ENCODE assay signal across 8 mouse cellular contexts in genomic region chr11:8983237-8983861, GRCm38 (mm10). TPM values are rescaled to one million over a fixed set of nuclear protein-coding genes. Genes with fewer than 3 reads are reported as not detected.
DNase-seq lines count a peak whose midpoint lies in the region; ATAC-seq and TF ChIP-seq lines count a peak whose summit lies in the region.

No protein-coding gene starts in this region.

- no peak overlapping the region for H3K4me2 ChIP-seq in embryonic facial prominence, embryonic 14.5 days (ENCODE audit: low read depth, low read length)
- no peak overlapping the region for H3K4me2 ChIP-seq in hindbrain, embryonic 11.5 days (replicated peaks; ENCODE audit: low read depth, low read length)

- H3K4me3 ChIP-seq in bone marrow, adult 2 months (replicated peaks; ENCODE audit: control insufficient read depth, low read depth, low read length) = no peak overlapping the region
- H3K4me3 ChIP-seq in embryonic facial prominence, embryonic 14.5 days (ENCODE audit: low read depth, low read length) = no peak overlapping the region
- H3K4me3 ChIP-seq in hindbrain, embryonic 11.5 days (ENCODE audit: low read depth, low read length) = no peak overlapping the region

- H3K9me3 ChIP-seq in embryonic facial prominence, embryonic 14.5 days (ENCODE audit: control insufficient read depth, low read length) = no peaks in the 10 kb centered on the region
- H3K9me3 ChIP-seq in hindbrain, embryonic 11.5 days (ENCODE audit: control insufficient read depth, low read length) = no peaks in the 10 kb centered on the region

- no peak overlapping the region for H3K9ac ChIP-seq in embryonic facial prominence, embryonic 14.5 days (ENCODE audit: low read depth, low read length)
- H3K9ac ChIP-seq in hindbrain, embryonic 11.5 days (ENCODE audit: low read depth, low read length) = no peak overlapping the region

- no peaks in the 10 kb centered on the region for H3K27me3 ChIP-seq in embryonic facial prominence, embryonic 14.5 days (replicated peaks; ENCODE audit: control insufficient read depth, insufficient read depth, low read length)
- H3K27me3 ChIP-seq in hindbrain, embryonic 11.5 days (ENCODE audit: control insufficient read depth, insufficient read depth, low read length) = no peaks in the 10 kb centered on the region; the same call in 1 of the 2 replicates

- H3K27ac ChIP-seq in bone marrow, adult 2 months (ENCODE audit: control insufficient read depth, insufficient read depth, low read depth, low read length, poor library complexity) = no peak overlapping the region
- no peak overlapping the region for H3K27ac ChIP-seq in embryonic facial prominence, embryonic 14.5 days (replicated peaks; ENCODE audit: low read depth, low read length)
- no peak overlapping the region for H3K27ac ChIP-seq in hindbrain, embryonic 11.5 days (ENCODE audit: low read depth, low read length)

- no peak for TF ChIP-seq POLR2A in bone marrow, adult 2 months (IDR thresholded peaks at IDR 0.05; ENCODE audit: borderline replicate concordance, control insufficient read depth, low read depth, low read length)

- no peaks in the 10 kb centered on the region; the same call in 1 of the 2 replicates for H3K4me1 ChIP-seq in bone marrow, adult 2 months (ENCODE audit: control insufficient read depth, insufficient read depth, low read length)
- H3K4me1 ChIP-seq in embryonic facial prominence, embryonic 14.5 days (ENCODE audit: control insufficient read depth, insufficient read depth, low read length) = no peaks in the 10 kb centered on the region; the same call in 1 of the 2 replicates
- no peaks in the 10 kb centered on the region for H3K4me1 ChIP-seq in hindbrain, embryonic 11.5 days (replicated peaks; ENCODE audit: control insufficient read depth, insufficient read depth, low read length)

- H3K36me3 ChIP-seq in embryonic facial prominence, embryonic 14.5 days (ENCODE audit: control insufficient read depth, insufficient read depth, low read length) = no peaks in the 10 kb centered on the region
- H3K36me3 ChIP-seq in hindbrain, embryonic 11.5 days (ENCODE audit: control insufficient read depth, insufficient read depth, low read length) = no peaks in the 10 kb centered on the region

- peak; percentile 66 for TF ChIP-seq CTCF in bone marrow, adult 2 months (IDR thresholded peaks at IDR 0.05; ENCODE audit: control insufficient read depth, insufficient read depth, low read length)

- 40% methylated on average over 6 of the region's 6 CpGs for WGBS in bone marrow, adult 2 months
- WGBS in embryonic facial prominence, embryonic 14.5 days = 42% methylated on average over 6 of the region's 6 CpGs
- 39% methylated on average over 6 of the region's 6 CpGs for WGBS in hindbrain, embryonic 11.5 days

- ATAC-seq in embryonic facial prominence, embryonic 14.5 days (ENCODE audit: low read depth) = no peak
- ATAC-seq in hindbrain, embryonic 11.5 days (ENCODE audit: low FRiP score) = peak; percentile 45; the same call in 1 of the 2 replicates

- DNase-seq in MN1 (ENCODE audit: low spot score) = peak; percentile 81
- peak; percentile 85 for DNase-seq in embryonic facial prominence, embryonic 14.5 days (ENCODE audit: low spot score)
- DNase-seq in hindbrain, embryonic 11.5 days (ENCODE audit: low spot score) = peak; percentile 86
- peak; percentile 39 to 79 for DNase-seq in left cerebral cortex, adult 18-20 months (ENCODE audit: low spot score in 2 of 2)
- peak; percentile 81 for DNase-seq in mesoderm, embryonic 11.5 days (ENCODE audit: low read depth, low spot score)
- DNase-seq in skeletal muscle tissue, adult 2 months (ENCODE audit: low read depth, low spot score) = peak; percentile 48
- peak; percentile 37 to 82 for DNase-seq in urinary bladder, postnatal 4 days (ENCODE audit: low spot score in 2 of 2)

RNA-seq across cellular contexts. Expression of gene Pkd1l1, which starts 10.3 kb away (rescaled TPM):
- polyA plus RNA-seq in bone marrow, adult 2 months (2011; ENCODE audit: insufficient read depth, insufficient read length, low replicate concordance, missing spikeins) = 0.38 and 0.45 TPM in 2 replicates
- 0.01 and 0.20 TPM in 2 replicates for polyA plus RNA-seq in embryonic facial prominence, embryonic 14.5 days (2014; fragmentation: Nextera tagmentation; extraction: Ambion mirVana)
- polyA plus RNA-seq in hindbrain, embryonic 11.5 days (2014; fragmentation: Nextera tagmentation; extraction: Ambion mirVana) = 0.07 TPM in 1 of 2 replicates, not detected in the other
- total RNA-seq in left cerebral cortex, adult 18-20 months (2021) = not detected

RNA-seq across cellular contexts. Expression of gene Hus1, which starts 27.6 kb away (rescaled TPM):
- 4.0 and 7.6 TPM in 2 replicates for polyA plus RNA-seq in bone marrow, adult 2 months (2011; ENCODE audit: insufficient read depth, insufficient read length, low replicate concordance, missing spikeins)
- polyA plus RNA-seq in embryonic facial prominence, embryonic 14.5 days (2014; fragmentation: Nextera tagmentation; extraction: Ambion mirVana) = 11.8 and 13.5 TPM in 2 replicates
- 16.9 and 19.0 TPM in 2 replicates for polyA plus RNA-seq in hindbrain, embryonic 11.5 days (2014; fragmentation: Nextera tagmentation; extraction: Ambion mirVana)
- 10 to 100 TPM; 11.5 to 12.1 TPM for total RNA-seq in left cerebral cortex, adult 18-20 months (2021)
